Comparison of ENCODE assay signal across 12 mouse cellular contexts in genomic region chr7:70338265-70338640, GRCm38 (mm10). TPM values are rescaled to one million over a fixed set of nuclear protein-coding genes. Genes with fewer than 3 reads are reported as not detected.
DNase-seq lines count a peak whose midpoint lies in the region; ATAC-seq and TF ChIP-seq lines count a peak whose summit lies in the region.
"Had no signal": no experiment of that assay in that cellular context is flagged by ENCODE, and none has a peak within 500 bp of the region (broad histone marks: within the 10 kb centered on the region; RNA-seq: fewer than 3 reads in every experiment).

No protein-coding gene starts in this region.

- no peak for ATAC-seq in intestine, embryonic 14.5 days (replicated peaks; ENCODE audit: low FRiP score, low TSS enrichment, low read depth)
- ATAC-seq in intestine, postnatal 0 days, result no peak
- no peak for ATAC-seq in neural tube, embryonic 11.5 days (ENCODE audit: insufficient read depth, low FRiP score, low TSS enrichment)
- no peak for ATAC-seq in hindbrain, embryonic 16.5 days
- ATAC-seq in stomach, embryonic 15.5 days (ENCODE audit: insufficient read depth, low FRiP score, low read depth), result no peak
- ATAC-seq: Patski had no signal

- H3K4me2 ChIP-seq in intestine, embryonic 14.5 days (ENCODE audit: low read length), result peak overlapping the region; percentile 40
- no peak overlapping the region for H3K4me2 ChIP-seq in intestine, postnatal 0 days (replicated peaks; ENCODE audit: low read depth)
- peak overlapping the region; percentile 44; the same call in 1 of the 2 replicates for H3K4me2 ChIP-seq in neural tube, embryonic 11.5 days (ENCODE audit: low read depth)
- H3K4me2 ChIP-seq in hindbrain, embryonic 16.5 days (ENCODE audit: low read length), result peak overlapping the region; percentile 54; the same call in 1 of the 2 replicates
- peak overlapping the region; percentile 55 for H3K4me2 ChIP-seq in stomach, embryonic 15.5 days

- TF ChIP-seq CTCF in intestine, postnatal 0 days (IDR thresholded peaks at IDR 0.05; ENCODE audit: low read depth), result no peak

- no peak for DNase-seq in intestine, embryonic 14.5 days (ENCODE audit: low spot score)
- DNase-seq in neural tube, embryonic 11.5 days (ENCODE audit: low spot score), result no peak
- DNase-seq in neural tube, embryonic 10.5 days (ENCODE audit: extremely low spot score, low spot score), result no peak
- DNase-seq in cerebellum, postnatal 14 days, result no peak
- no peak for DNase-seq in embryo, embryonic 10.5 days (ENCODE audit: low spot score)
- DNase-seq: adrenal gland, postnatal 25 days; cerebellum, adult 11-12 months; right cerebral cortex, adult 18-20 months had no signal

- H3K36me3 ChIP-seq in intestine, embryonic 14.5 days (ENCODE audit: control insufficient read depth, insufficient read depth, low read length), result no peaks in the 10 kb centered on the region; the same call in 1 of the 2 replicates
- no peaks in the 10 kb centered on the region for H3K36me3 ChIP-seq in intestine, postnatal 0 days (ENCODE audit: control insufficient read depth, insufficient read depth)
- no peaks in the 10 kb centered on the region for H3K36me3 ChIP-seq in neural tube, embryonic 11.5 days (ENCODE audit: control insufficient read depth, insufficient read depth, low read length)
- no peaks in the 10 kb centered on the region for H3K36me3 ChIP-seq in hindbrain, embryonic 16.5 days (ENCODE audit: control insufficient read depth, insufficient read depth, low read length)
- H3K36me3 ChIP-seq in stomach, embryonic 15.5 days, result no peaks in the 10 kb centered on the region

- H3K9me3 ChIP-seq in intestine, embryonic 14.5 days (ENCODE audit: control insufficient read depth, low read length), result no peaks in the 10 kb centered on the region
- no peaks in the 10 kb centered on the region for H3K9me3 ChIP-seq in intestine, postnatal 0 days (ENCODE audit: control insufficient read depth)
- H3K9me3 ChIP-seq in neural tube, embryonic 11.5 days (ENCODE audit: control insufficient read depth, low read length), result no peaks in the 10 kb centered on the region
- H3K9me3 ChIP-seq in hindbrain, embryonic 16.5 days (ENCODE audit: control insufficient read depth, low read length), result no peaks in the 10 kb centered on the region
- H3K9me3 ChIP-seq in stomach, embryonic 15.5 days, result no peaks in the 10 kb centered on the region

- no peak overlapping the region for H3K27ac ChIP-seq in intestine, embryonic 14.5 days (ENCODE audit: low read depth)
- H3K27ac ChIP-seq in intestine, postnatal 0 days (ENCODE audit: low read depth, low read length), result no peak overlapping the region
- no peak overlapping the region for H3K27ac ChIP-seq in neural tube, embryonic 11.5 days (ENCODE audit: low read depth, low read length)
- no peak overlapping the region for H3K27ac ChIP-seq in hindbrain, embryonic 16.5 days (ENCODE audit: low read depth, low read length)
- H3K27ac ChIP-seq in stomach, embryonic 15.5 days, result no peak overlapping the region

- peaks cover 8% of the 10 kb centered on the region; the same call in 1 of the 2 replicates for H3K4me1 ChIP-seq in intestine, embryonic 14.5 days (replicated peaks; ENCODE audit: control insufficient read depth, insufficient read depth, low read length)
- H3K4me1 ChIP-seq in intestine, postnatal 0 days (replicated peaks; ENCODE audit: control insufficient read depth, insufficient read depth, low read length), result no peaks in the 10 kb centered on the region
- H3K4me1 ChIP-seq in neural tube, embryonic 11.5 days (ENCODE audit: control insufficient read depth, insufficient read depth, low read length), result peaks cover 11% of the 10 kb centered on the region
- H3K4me1 ChIP-seq in hindbrain, embryonic 16.5 days (ENCODE audit: control insufficient read depth, insufficient read depth, low read depth, low read length), result peaks cover 7% of the 10 kb centered on the region
- peaks cover 14% of the 10 kb centered on the region for H3K4me1 ChIP-seq in stomach, embryonic 15.5 days

- H3K4me3 ChIP-seq in intestine, embryonic 14.5 days (ENCODE audit: low read depth, low read length), result no peak overlapping the region
- H3K4me3 ChIP-seq in intestine, postnatal 0 days (ENCODE audit: low read depth, low read length), result no peak overlapping the region
- H3K4me3 ChIP-seq in neural tube, embryonic 11.5 days (ENCODE audit: low read depth, low read length), result no peak overlapping the region
- no peak overlapping the region for H3K4me3 ChIP-seq in hindbrain, embryonic 16.5 days (ENCODE audit: low read length)
- H3K4me3 ChIP-seq in stomach, embryonic 15.5 days (replicated peaks), result peak overlapping the region; percentile 38; the same call in 1 of the 2 replicates

- no peak overlapping the region for H3K9ac ChIP-seq in intestine, embryonic 14.5 days (ENCODE audit: low read length)
- no peak overlapping the region for H3K9ac ChIP-seq in intestine, postnatal 0 days (ENCODE audit: low read depth, low read length)
- no peak overlapping the region for H3K9ac ChIP-seq in neural tube, embryonic 11.5 days (ENCODE audit: low read length)
- no peak overlapping the region for H3K9ac ChIP-seq in hindbrain, embryonic 16.5 days (ENCODE audit: low read depth, low read length)
- no peak overlapping the region for H3K9ac ChIP-seq in stomach, embryonic 15.5 days

- 38% methylated on average over 7 of the region's 7 CpGs for WGBS in intestine, embryonic 14.5 days
- 57% methylated on average over 7 of the region's 7 CpGs for WGBS in intestine, postnatal 0 days
- 9% methylated on average over 7 of the region's 7 CpGs for WGBS in neural tube, embryonic 11.5 days
- WGBS in hindbrain, embryonic 16.5 days, result 19% methylated on average over 7 of the region's 7 CpGs
- 40% methylated on average over 7 of the region's 7 CpGs for WGBS in stomach, embryonic 15.5 days

- H3K27me3 ChIP-seq in intestine, embryonic 14.5 days (replicated peaks; ENCODE audit: control insufficient read depth, insufficient read depth, low read length), result peaks cover 47% of the 10 kb centered on the region
- H3K27me3 ChIP-seq in intestine, postnatal 0 days (replicated peaks; ENCODE audit: control insufficient read depth, insufficient read depth, low read length), result peaks cover 42% of the 10 kb centered on the region
- H3K27me3 ChIP-seq in neural tube, embryonic 11.5 days (ENCODE audit: control insufficient read depth, insufficient read depth, low read length), result peaks cover 51% of the 10 kb centered on the region
- H3K27me3 ChIP-seq in hindbrain, embryonic 16.5 days (replicated peaks; ENCODE audit: control insufficient read depth, insufficient read depth, low read length), result peaks cover 27% of the 10 kb centered on the region
- peaks cover 19% of the 10 kb centered on the region for H3K27me3 ChIP-seq in stomach, embryonic 15.5 days (replicated peaks)
- H3K27me3 ChIP-seq: Patski had no signal

RNA-seq across cellular contexts. Expression of gene Nr2f2, which starts 28.3 kb away (rescaled TPM):
- 53.7 and 56.9 TPM in 2 replicates for polyA plus RNA-seq in intestine, embryonic 14.5 days (2014; fragmentation: Nextera tagmentation; extraction: Ambion mirVana)
- 17.9 and 19.1 TPM in 2 replicates for polyA plus RNA-seq in intestine, postnatal 0 days (2015; fragmentation: Nextera tagmentation; extraction: Ambion mirVana)
- 88.5 and 95.9 TPM in 2 replicates for polyA plus RNA-seq in neural tube, embryonic 11.5 days (2014; fragmentation: Nextera tagmentation; extraction: Ambion mirVana)
- polyA plus RNA-seq in hindbrain, embryonic 16.5 days (2015; fragmentation: Nextera tagmentation; extraction: Ambion mirVana), result 63.1 and 68.9 TPM in 2 replicates
- polyA plus RNA-seq in stomach, embryonic 15.5 days (2015; fragmentation: Nextera tagmentation; extraction: Ambion mirVana), result 66.9 and 72.6 TPM in 2 replicates
